Mouse (Mus musculus) right cerebral cortex, postnatal 25 days (tissue): ENCODE measurements around the gene Mpped2.

ENCODE experiments used
- DNase-seq: peaks from one replicate; pipeline ENCODE4 v3.0.0; 2022

The Mpped2 gene

GRCm38 (mm10) chr2:106692783-106693701 lies at the start of gene Mpped2:
Gene Mpped2, plus strand, starts transcription at chr2:106693269.
- DNase-seq: peak; percentile 47

GRCm38 (mm10) chr2:106644782-106645181 lies 48.3 kb upstream of the Mpped2 start:
- DNase-seq: no peak

GRCm38 (mm10) chr2:106649686-106650570 lies 43.1 kb upstream of the Mpped2 start:
- DNase-seq: peak; percentile 75

- no peak for DNase-seq
These were observed 40.9 kb upstream of the Mpped2 start for GRCm38 (mm10) chr2:106652151-106652550.

- no peak for DNase-seq
These were observed 40.3 kb upstream of the Mpped2 start for GRCm38 (mm10) chr2:106652741-106653140.

- DNase-seq: no peak
These were observed 39.8 kb upstream of the Mpped2 start for GRCm38 (mm10) chr2:106653261-106653660.

GRCm38 (mm10) chr2:106655271-106655670 lies 37.8 kb upstream of the Mpped2 start:
- DNase-seq: no peak

- DNase-seq: no peak
These were observed 27.8 kb upstream of the Mpped2 start for GRCm38 (mm10) chr2:106665271-106665670.

GRCm38 (mm10) chr2:106674319-106674718 lies 18.8 kb upstream of the Mpped2 start:
- no peak for DNase-seq

GRCm38 (mm10) chr2:106677449-106677848 lies 15.6 kb upstream of the Mpped2 start:
- no peak for DNase-seq

GRCm38 (mm10) chr2:106679720-106680455 lies 13.2 kb upstream of the Mpped2 start:
- DNase-seq: no peak

- no peak for DNase-seq
These were observed 9.8 kb upstream of the Mpped2 start for GRCm38 (mm10) chr2:106683185-106683831.

- DNase-seq: no peak
These were observed 9.2 kb upstream of the Mpped2 start for GRCm38 (mm10) chr2:106683832-106684231.

- DNase-seq: no peak
These were observed 1.2 kb upstream of the Mpped2 start for GRCm38 (mm10) chr2:106691753-106692363.

GRCm38 (mm10) chr2:106692405-106692782 lies 675 bp upstream of the Mpped2 start:
- DNase-seq: no peak

GRCm38 (mm10) chr2:106693702-106694566 lies 865 bp downstream of the Mpped2 start:
- peak; percentile 76 for DNase-seq

- DNase-seq: no peak
These were observed 1.5 kb downstream of the Mpped2 start for GRCm38 (mm10) chr2:106694567-106694885.

- peak; percentile 65 for DNase-seq
These were observed 2.0 kb downstream of the Mpped2 start for GRCm38 (mm10) chr2:106694886-106695733.

- peak; percentile 45 for DNase-seq
These were observed 2.6 kb downstream of the Mpped2 start for GRCm38 (mm10) chr2:106695734-106696022.

GRCm38 (mm10) chr2:106696372-106696771 lies 3.3 kb downstream of the Mpped2 start:
- DNase-seq: no peak
